Mouse (Mus musculus): ENCODE results near the gene Olfr1086.
"Not testable (repeated sequence)": the region's sequence is repeated elsewhere in the genome, so short reads cannot be mapped to it uniquely, and the experiment has no call there.

Gene Olfr1086

DNA sequence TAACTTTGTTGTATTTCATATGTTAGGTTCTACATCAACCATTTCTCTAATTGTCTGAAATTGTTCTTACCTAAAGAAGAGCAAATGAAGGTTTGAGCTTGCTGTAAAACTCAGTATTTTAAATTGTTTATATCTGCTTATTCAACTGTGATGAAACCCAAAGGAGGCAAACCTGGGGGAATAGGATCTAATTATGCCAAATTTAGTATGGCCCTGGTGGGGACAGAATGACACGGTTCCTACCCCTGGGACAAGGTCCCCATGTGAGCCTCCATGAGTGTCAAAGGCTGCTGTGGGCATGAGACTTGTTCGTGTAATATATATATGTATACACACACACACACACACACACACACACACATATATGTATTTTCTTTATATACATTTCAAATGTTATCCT, at the start of gene Olfr1086:
Gene Olfr1086 (minus strand): TSS at position 101 of the 400 bp plus-strand sequence.
- DNase-seq (ENCODE audit: inconsistent age in 2 of 2, low spot score in 1 of 2), result no peak

DNA sequence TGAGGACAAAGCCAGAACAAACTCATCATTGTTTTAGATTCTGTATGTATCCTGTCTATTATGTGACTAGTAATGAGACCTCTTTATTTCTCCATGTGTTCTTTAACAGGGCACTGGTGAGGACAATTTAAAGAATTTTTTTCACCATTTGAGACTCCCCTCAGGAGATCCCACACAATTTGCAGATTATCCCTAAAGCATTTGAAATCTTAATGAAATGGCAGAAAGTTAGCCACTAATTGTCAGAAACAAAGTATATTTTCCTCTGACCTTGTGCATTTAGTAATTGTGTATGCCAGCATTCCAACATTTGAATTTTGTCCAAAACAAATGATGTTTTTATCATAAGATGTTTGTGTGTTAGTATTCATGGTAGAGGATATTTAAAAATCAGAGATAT, 18.4 kb upstream of the Olfr1086 start, which contains the start of gene Olfr1087:
Gene Olfr1087 (minus strand): TSS at position 101 of the 400 bp plus-strand sequence.
- no peak for DNase-seq (ENCODE audit: inconsistent age in 2 of 2, low spot score in 1 of 2)

DNA sequence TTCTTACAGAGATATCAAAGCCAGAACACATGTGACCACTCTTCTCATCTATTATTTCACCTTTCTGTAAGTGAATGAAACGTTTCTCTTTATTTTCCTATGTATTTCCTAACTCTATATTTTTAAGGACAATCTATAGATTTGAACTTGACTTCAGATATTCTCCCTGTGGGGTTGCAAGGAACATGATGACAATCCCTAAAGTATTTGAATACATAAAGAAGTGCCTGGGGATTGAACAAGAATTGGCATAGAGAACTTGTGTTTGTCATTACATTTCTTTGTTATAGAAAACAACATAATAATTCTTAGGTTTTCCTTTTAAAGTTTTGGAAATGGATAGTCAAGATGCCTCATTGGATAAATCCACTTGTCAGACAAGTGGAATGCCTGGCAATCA, 18.0 kb downstream of the Olfr1086 start, which contains the start of gene Olfr1085:
Gene Olfr1085 (minus strand): TSS at position 101 of the 400 bp plus-strand sequence.
- peak in 1 of 2 experiments; percentile 2 for DNase-seq (ENCODE audit: inconsistent age in 2 of 2, low spot score in 1 of 2)

DNA sequence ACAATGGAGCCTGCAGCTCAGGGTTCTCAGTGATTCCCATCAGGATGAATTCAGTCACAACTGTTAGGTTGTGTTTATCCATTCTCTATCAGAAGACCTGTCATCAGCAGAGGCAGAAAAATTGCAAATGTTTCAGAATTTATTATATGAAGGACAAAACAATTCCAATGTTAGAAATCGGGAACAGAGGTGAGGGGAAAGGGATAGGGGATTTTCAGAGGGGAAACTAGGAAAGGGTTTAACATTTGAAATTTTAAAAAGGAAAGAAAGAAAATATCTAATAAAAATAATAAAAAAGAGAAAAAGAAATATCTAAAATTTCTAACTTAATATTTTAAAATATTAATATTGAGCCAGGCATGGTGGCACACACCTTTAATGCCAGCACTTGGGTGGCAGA, 40.3 kb downstream of the Olfr1086 start, which contains the start of gene Olfr1084:
Gene Olfr1084 (minus strand): TSS at position 101 of the 400 bp plus-strand sequence.
- DNase-seq (ENCODE audit: inconsistent age in 2 of 2, low spot score in 1 of 2), result not testable (repeated sequence)
